Mouse (Mus musculus): Measurements from ENCODE around the gene Cpt1a.

Cpt1a gene

GRCm38 (mm10) chr19:3365089-3365488, 43.0 kb downstream of the Cpt1a start:
- no peak for DNase-seq (ENCODE audit: low read depth, low spot score)

- DNase-seq (ENCODE audit: low read depth, low spot score), result no peak
These were observed 46.1 kb downstream of the Cpt1a start for GRCm38 (mm10) chr19:3368276-3368675.

GRCm38 (mm10) chr19:3373380-3373779, 51.2 kb downstream of the Cpt1a start:
- DNase-seq (ENCODE audit: low read depth, low spot score), result no peak

GRCm38 (mm10) chr19:3374028-3374427, 51.9 kb downstream of the Cpt1a start:
- DNase-seq (ENCODE audit: low read depth, low spot score), result no peak

GRCm38 (mm10) chr19:3375945-3376495, 53.9 kb downstream of the Cpt1a start:
- no peak for DNase-seq (ENCODE audit: low read depth, low spot score)

GRCm38 (mm10) chr19:3376966-3377715, 55.0 kb downstream of the Cpt1a start:
- no peak for DNase-seq (ENCODE audit: low read depth, low spot score)

- DNase-seq (ENCODE audit: low read depth, low spot score), result no peak
These were observed 56.5 kb downstream of the Cpt1a start for GRCm38 (mm10) chr19:3378614-3379013.

GRCm38 (mm10) chr19:3388061-3388460, 65.9 kb downstream of the Cpt1a start:
- no peak for DNase-seq (ENCODE audit: low read depth, low spot score)

- DNase-seq (ENCODE audit: low read depth, low spot score), result peak; percentile 75
These were observed 66.5 kb downstream of the Cpt1a start, which contains the start of gene Tesmin for GRCm38 (mm10) chr19:3388629-3389057. Gene Tesmin (plus strand): TSS chr19:3388857.

GRCm38 (mm10) chr19:3389089-3389488, 67.0 kb downstream of the Cpt1a start:
- DNase-seq (ENCODE audit: low read depth, low spot score), result peak; percentile 47

GRCm38 (mm10) chr19:3392384-3392783, 70.2 kb downstream of the Cpt1a start:
- no peak for DNase-seq (ENCODE audit: low read depth, low spot score)

- DNase-seq (ENCODE audit: low read depth, low spot score), result no peak
These were observed 72.1 kb downstream of the Cpt1a start for GRCm38 (mm10) chr19:3394216-3394615.

- no peak for DNase-seq (ENCODE audit: low read depth, low spot score)
These were observed 77.9 kb downstream of the Cpt1a start for GRCm38 (mm10) chr19:3400057-3400456.

GRCm38 (mm10) chr19:3401504-3401903, 79.4 kb downstream of the Cpt1a start:
- DNase-seq (ENCODE audit: low read depth, low spot score), result no peak

- no peak for DNase-seq (ENCODE audit: low read depth, low spot score)
These were observed 79.8 kb downstream of the Cpt1a start for GRCm38 (mm10) chr19:3401943-3402342.

- no peak for DNase-seq (ENCODE audit: low read depth, low spot score)
These were observed 80.3 kb downstream of the Cpt1a start for GRCm38 (mm10) chr19:3402390-3402789.

GRCm38 (mm10) chr19:3404030-3404429, 81.9 kb downstream of the Cpt1a start:
- DNase-seq (ENCODE audit: low read depth, low spot score), result no peak

GRCm38 (mm10) chr19:3405531-3406281, 83.6 kb downstream of the Cpt1a start:
- no peak for DNase-seq (ENCODE audit: low read depth, low spot score)

- DNase-seq (ENCODE audit: low read depth, low spot score), result no peak
These were observed 92.2 kb downstream of the Cpt1a start, which contains the start of gene Gal for GRCm38 (mm10) chr19:3414268-3414733. Gene Gal (minus strand): TSS chr19:3414544.

GRCm38 (mm10) chr19:3419251-3419650, 97.1 kb downstream of the Cpt1a start:
- DNase-seq (ENCODE audit: low read depth, low spot score), result no peak

- DNase-seq (ENCODE audit: low read depth, low spot score), result no peak
These were observed 100.4 kb downstream of the Cpt1a start for GRCm38 (mm10) chr19:3422488-3422887.

- no peak for DNase-seq (ENCODE audit: low read depth, low spot score)
These were observed 100.8 kb downstream of the Cpt1a start for GRCm38 (mm10) chr19:3422981-3423380.
